Mouse (Mus musculus) olfactory bulb, adult 2 months (tissue): ENCODE results near the gene Dbi. TPM values are rescaled to one million over a fixed set of nuclear protein-coding genes. Genes with fewer than 3 reads are reported as not detected.

Source experiments
- H3K27ac ChIP-seq: fragments of 200-500 bp; 2 replicates; pipeline ENCODE4 v1.5.1; 2012; ENCODE audit warnings: low read depth, low read length; ENCODE audit not compliant: insufficient read depth
- H3K4me1 ChIP-seq: fragments of 200-500 bp; 2 replicates; pipeline ENCODE4 v1.6.1; 2012; ENCODE audit warnings: low read length; ENCODE audit not compliant: control insufficient read depth, insufficient read depth
- H3K4me3 ChIP-seq: fragments of 200-500 bp; 2 replicates; pipeline ENCODE4 v1.5.1; 2012; ENCODE audit warnings: mild to moderate bottlenecking, low read depth, low read length, moderate library complexity; ENCODE audit not compliant: insufficient read depth
- CTCF ChIP-seq: fragments of 200-500 bp; IDR thresholded peaks from 2 replicates; pipeline ENCODE4 v1.5.1; 2012; ENCODE audit warnings: low read depth, mild to moderate bottlenecking, low read length, moderate library complexity; ENCODE audit not compliant: insufficient read depth
- POLR2A ChIP-seq: fragments of 200-500 bp; IDR thresholded peaks from 2 replicates; pipeline ENCODE4 v1.6.1; 2012; ENCODE audit warnings: mild to moderate bottlenecking, low read depth, low read length, moderate library complexity; ENCODE audit not compliant: insufficient read depth
- WGBS: fragments of 180-500 bp; shearing (Covaris S2); methylation state at CpG from one replicate; pipeline ENCODE4 v1.1.7; 2018; 5-methylcytosine and 5-hydroxymethylcytosine counted together
- polyA plus RNA-seq: library from polyadenylated mRNA; stranded (reverse); fragments of >200 nt; gene quantifications from 2 replicates; pipeline ENCODE4 v1.2.4, GENCODE M21; 2012; ENCODE audit warnings: low replicate concordance; ENCODE audit not compliant: missing spikeins, insufficient read depth, insufficient read length

Gene Dbi
- polyA plus RNA-seq, 1 experiment: not detected

GRCm38 (mm10) chr1:120112251-120113187, 8.4 kb downstream of the Dbi start:
- H3K4me1 ChIP-seq: peaks cover 5% of the 10 kb centered on the region; the same call in 1 of the 2 replicates
- no peak overlapping the region for H3K4me3 ChIP-seq
- 83% methylated on average over 12 of the region's 12 CpGs for WGBS
- TF ChIP-seq CTCF (no peak), POLR2A (no peak)
- H3K27ac ChIP-seq: no peak overlapping the region

- no peak for TF ChIP-seq CTCF
- TF ChIP-seq POLR2A: no peak
- 66% methylated on average over 8 of the region's 8 CpGs for WGBS
- H3K27ac ChIP-seq: no peak overlapping the region
- H3K4me1 ChIP-seq: peaks cover 5% of the 10 kb centered on the region; the same call in 1 of the 2 replicates
- no peak overlapping the region for H3K4me3 ChIP-seq
Observed at GRCm38 (mm10) chr1:120111766-120112165, 9.1 kb downstream of the Dbi start.

- no peak for TF ChIP-seq POLR2A
- no peak for TF ChIP-seq CTCF
- no peak overlapping the region for H3K27ac ChIP-seq
- H3K4me1 ChIP-seq: no peaks in the 10 kb centered on the region
- WGBS: 85% methylated on average over 19 of the region's 19 CpGs
- H3K4me3 ChIP-seq: no peak overlapping the region
Observed at GRCm38 (mm10) chr1:120109741-120110432, 11.0 kb downstream of the Dbi start.

- WGBS: 40% methylated on average over 5 of the region's 5 CpGs
- Histone ChIP-seq H3K4me1 (no peaks in the 10 kb centered on the region), H3K27ac (no peak overlapping the region), H3K4me3 (no peak overlapping the region)
- no peak for TF ChIP-seq CTCF
- no peak for TF ChIP-seq POLR2A
Observed at GRCm38 (mm10) chr1:120105556-120105959, 15.3 kb downstream of the Dbi start.

GRCm38 (mm10) chr1:120101227-120101609, 19.7 kb downstream of the Dbi start:
- Histone ChIP-seq H3K4me3 (no peak overlapping the region), H3K27ac (no peak overlapping the region), H3K4me1 (peaks cover 3% of the 10 kb centered on the region; the same call in 1 of the 2 replicates)
- 98% methylated on average over 3 of the region's 3 CpGs for WGBS
- no peak for TF ChIP-seq CTCF
- TF ChIP-seq POLR2A: no peak

GRCm38 (mm10) chr1:120100456-120101226, 20.2 kb downstream of the Dbi start:
- no peak for TF ChIP-seq POLR2A
- TF ChIP-seq CTCF: no peak
- Histone ChIP-seq H3K4me3 (no peak overlapping the region), H3K27ac (no peak overlapping the region), H3K4me1 (peaks cover 3% of the 10 kb centered on the region; the same call in 1 of the 2 replicates)
- 88% methylated on average over 8 of the region's 8 CpGs for WGBS

- no peak overlapping the region for H3K27ac ChIP-seq
- WGBS: 44% methylated on average over 6 of the region's 6 CpGs
- TF ChIP-seq POLR2A (no peak), CTCF (no peak)
- H3K4me1 ChIP-seq: peaks cover 3% of the 10 kb centered on the region; the same call in 1 of the 2 replicates
- H3K4me3 ChIP-seq: no peak overlapping the region
Observed at GRCm38 (mm10) chr1:120099483-120099882, 21.4 kb downstream of the Dbi start.

GRCm38 (mm10) chr1:120098327-120098726, 22.6 kb downstream of the Dbi start:
- Histone ChIP-seq H3K4me1 (peaks cover 3% of the 10 kb centered on the region; the same call in 1 of the 2 replicates), H3K4me3 (no peak overlapping the region), H3K27ac (no peak overlapping the region)
- no peak for TF ChIP-seq CTCF
- TF ChIP-seq POLR2A: no peak
- 9% methylated on average over 7 of the region's 7 CpGs for WGBS

- TF ChIP-seq POLR2A: no peak
- no peak for TF ChIP-seq CTCF
- Histone ChIP-seq H3K4me3 (no peak overlapping the region), H3K4me1 (peaks cover 3% of the 10 kb centered on the region; the same call in 1 of the 2 replicates), H3K27ac (no peak overlapping the region)
- 73% methylated on average over 3 of the region's 3 CpGs for WGBS
Observed at GRCm38 (mm10) chr1:120094920-120095319, 26.0 kb downstream of the Dbi start.
